Mouse (Mus musculus) forebrain, postnatal 0 days (tissue): Measurements from ENCODE around the gene Inpp5k. TPM values are rescaled to one million over a fixed set of nuclear protein-coding genes. Genes with fewer than 3 reads are reported as not detected.

Experiments
- ATAC-seq: fragments of 200-750 bp; cut with Nextera tagmentation; 2 replicates; pipeline ENCODE4 v1.8.0; 2017; ENCODE audit warnings: mild to moderate bottlenecking, moderate library complexity
- DNase-seq: peaks from one replicate; pipeline ENCODE4 v3.0.0-alpha.2; 2015
- H3K27ac ChIP-seq: fragments of 300-500 bp; sonication (generic); 2 replicates; pipeline ENCODE4 v1.5.1; 2014; ENCODE audit warnings: low read depth, mild to moderate bottlenecking, antibody characterized with exemption, low read length, moderate library complexity, mixed read lengths
- H3K27me3 ChIP-seq: fragments of 300-500 bp; sonication (generic); 2 replicates; pipeline ENCODE4 v1.6.1; 2014; ENCODE audit warnings: mild to moderate bottlenecking, low read length, mixed read lengths; ENCODE audit not compliant: insufficient read depth
- H3K36me3 ChIP-seq: fragments of 300-500 bp; sonication (generic); 2 replicates; pipeline ENCODE4 v1.6.1; 2014; ENCODE audit warnings: mild to moderate bottlenecking, moderate library complexity; ENCODE audit not compliant: insufficient read depth
- H3K4me1 ChIP-seq: fragments of 300-500 bp; sonication (generic); 2 replicates; pipeline ENCODE4 v1.6.1; 2014; ENCODE audit warnings: antibody characterized with exemption; ENCODE audit not compliant: insufficient read depth
- H3K4me2 ChIP-seq: fragments of 300-500 bp; sonication (generic); 2 replicates; pipeline ENCODE4 v1.6.1; 2014; ENCODE audit warnings: low read depth, mild to moderate bottlenecking, moderate library complexity
- H3K4me3 ChIP-seq: fragments of 300-500 bp; sonication (generic); 2 replicates; pipeline ENCODE4 v1.5.1; 2014; ENCODE audit warnings: low read depth, low read length, mixed read lengths
- H3K9ac ChIP-seq: fragments of 300-500 bp; sonication (generic); 2 replicates; pipeline ENCODE4 v1.6.1; 2014; ENCODE audit warnings: mild to moderate bottlenecking
- H3K9me3 ChIP-seq: fragments of 300-500 bp; sonication (generic); 2 replicates; pipeline ENCODE4 v1.6.1; 2016; ENCODE audit warnings: low read length
- CTCF ChIP-seq: sonication (generic); IDR thresholded peaks from 2 replicates; pipeline ENCODE4 v1.5.1; 2016; ENCODE audit warnings: antibody characterized with exemption, control low read depth, low read depth
- WGBS: fragments of 180-500 bp; shearing (Covaris S2); extraction: QIAGEN DNeasy Blood & Tissue Kit; methylation state at CpG from one replicate; pipeline ENCODE4 v1.1.7; 2014; 5-methylcytosine and 5-hydroxymethylcytosine counted together
- polyA plus RNA-seq: library from polyadenylated mRNA; unstranded; fragments of >200 nt; fragmentation: Nextera tagmentation; extraction: Ambion mirVana; gene quantifications from 2 replicates; pipeline ENCODE4 v1.2.1, GENCODE M21; 2015
- total RNA-seq: library from RNA; depleted of rRNA; stranded (reverse); fragments of >200 nt; gene quantifications from 2 replicates; pipeline ENCODE4 v1.2.3, GENCODE M21; 2014; rRNA removed

The Inpp5k gene
- total RNA-seq (52.4 and 57.4 TPM in 2 replicates), polyA plus RNA-seq (50.2 and 50.7 TPM in 2 replicates)

DNA sequence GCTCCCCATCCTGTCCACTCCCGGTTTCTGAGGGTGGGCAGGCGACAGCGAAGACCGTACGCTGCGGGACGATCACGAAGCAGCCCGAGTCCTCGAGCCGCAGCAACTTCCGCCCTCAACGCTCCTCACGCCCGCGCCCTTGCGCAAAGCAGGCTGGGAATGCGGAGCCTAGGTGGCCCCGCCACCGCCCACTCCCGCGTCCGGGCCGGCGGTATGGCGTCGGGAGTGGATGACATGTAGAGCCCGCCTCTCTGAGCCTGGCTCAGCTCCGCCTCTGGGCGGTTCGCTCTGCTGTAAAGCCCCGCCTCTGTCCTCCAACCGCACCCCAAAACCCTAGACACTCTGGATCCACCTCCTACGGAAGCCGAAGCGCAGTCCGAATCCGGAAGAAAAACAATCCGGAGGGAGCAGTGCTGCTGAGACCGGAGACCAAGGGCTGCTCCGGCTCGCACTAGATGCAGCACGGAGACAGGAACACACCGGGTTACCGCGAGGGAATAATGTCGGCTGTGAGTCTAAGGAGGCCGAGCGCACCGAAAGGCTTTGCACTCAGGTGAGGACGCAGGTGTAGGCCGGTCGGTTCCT lies at the start of gene Inpp5k:
Gene Inpp5k (plus strand): TSS at position 344 of the 585 bp plus-strand sequence.
- DNase-seq, result peak; percentile 98
- under 1% methylated on average over 53 of the region's 53 CpGs for WGBS

DNA sequence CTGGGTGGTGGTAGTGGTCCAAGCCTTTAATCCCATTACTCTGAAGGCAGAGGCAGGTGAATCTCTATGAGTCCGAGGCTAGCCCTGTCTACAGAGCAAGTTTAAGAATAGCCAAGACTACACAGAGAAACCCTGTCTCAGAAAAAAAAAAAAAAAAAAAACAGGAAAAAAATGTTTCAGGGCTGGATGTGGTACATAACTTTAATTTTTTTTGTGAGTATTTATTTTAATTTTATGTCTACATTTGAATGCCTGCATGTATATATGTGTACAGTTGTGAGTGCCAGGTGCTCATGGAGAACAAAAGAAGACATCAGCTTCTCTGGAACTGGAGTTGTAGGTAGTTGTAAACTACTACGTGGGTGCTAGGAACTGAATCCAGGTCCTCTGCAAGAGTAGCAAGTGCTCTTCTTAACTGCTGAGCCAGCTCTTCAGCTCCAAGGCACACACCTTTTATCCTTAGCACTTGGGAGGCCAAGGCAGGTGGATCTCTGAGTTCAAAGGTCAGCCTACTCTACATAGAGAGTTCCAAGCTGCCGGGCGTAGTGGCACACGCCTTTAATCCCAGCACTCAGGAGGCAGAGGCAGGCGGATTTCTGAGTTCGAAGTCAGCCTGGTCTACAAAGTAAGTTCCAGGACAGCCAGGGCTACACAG lies 49.2 kb upstream of the Inpp5k start:
- no peak for ATAC-seq

More for the DNA sequence above, at the start of gene Inpp5k:
- Histone ChIP-seq H3K27me3 (no peaks in the 10 kb centered on the region), H3K4me2 (peak within 1 kb of the TSS; percentile 63), H3K27ac (peak within 1 kb of the TSS; percentile 76), H3K9me3 (no peaks in the 10 kb centered on the region), H3K4me1 (peaks cover 11% of the 10 kb centered on the region; the same call in 1 of the 2 replicates), H3K36me3 (peaks cover 40% of the 10 kb centered on the region), H3K9ac (peak within 1 kb of the TSS; percentile 65), H3K4me3 (peak within 1 kb of the TSS; percentile 66)
- TF ChIP-seq CTCF, result no peak
- ATAC-seq, result peak; percentile 100

DNA sequence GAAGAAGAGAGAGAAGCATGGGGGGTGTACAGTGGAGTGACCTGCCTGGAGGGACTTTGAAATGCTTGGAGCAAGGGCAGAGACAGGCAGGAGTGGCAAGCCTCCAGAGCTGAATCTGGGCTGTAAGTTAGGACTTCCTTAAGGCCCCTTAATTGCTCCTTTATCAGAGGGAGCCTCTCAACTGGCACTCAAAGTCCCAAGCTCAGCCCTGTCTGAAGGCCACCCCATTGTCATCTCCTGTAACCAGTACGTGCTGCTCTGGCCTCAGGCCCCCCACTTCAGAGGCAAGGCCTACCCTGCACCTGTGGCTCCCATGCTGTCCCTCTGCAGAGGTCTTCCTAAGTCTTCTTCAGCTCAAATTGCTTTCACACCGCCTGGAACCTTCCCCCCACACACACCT lies 47.3 kb upstream of the Inpp5k start:
- Histone ChIP-seq H3K27ac (no peak overlapping the region), H3K9me3 (no peaks in the 10 kb centered on the region), H3K27me3 (no peaks in the 10 kb centered on the region), H3K4me3 (no peak overlapping the region), H3K9ac (no peak overlapping the region), H3K4me1 (0 out of 2 replicates have a peak, but pooled peaks cover 4% of the 10 kb centered on the region), H3K36me3 (no peaks in the 10 kb centered on the region), H3K4me2 (no peak overlapping the region)
- 72% methylated on average over 2 of the region's 2 CpGs for WGBS
- ATAC-seq (no peak), DNase-seq (no peak)
- TF ChIP-seq CTCF, result no peak

More for the DNA sequence above, 49.2 kb upstream of the Inpp5k start:
- no peak for DNase-seq
- no peak overlapping the region for H3K4me3 ChIP-seq
- H3K9me3 ChIP-seq, result no peaks in the 10 kb centered on the region
- no peaks in the 10 kb centered on the region for H3K4me1 ChIP-seq
- no peaks in the 10 kb centered on the region for H3K36me3 ChIP-seq
- no peaks in the 10 kb centered on the region for H3K27me3 ChIP-seq
- 95% methylated on average over 7 of the region's 7 CpGs for WGBS
- no peak overlapping the region for H3K4me2 ChIP-seq
- no peak for TF ChIP-seq CTCF
- no peak overlapping the region for H3K27ac ChIP-seq
- no peak overlapping the region for H3K9ac ChIP-seq

DNA sequence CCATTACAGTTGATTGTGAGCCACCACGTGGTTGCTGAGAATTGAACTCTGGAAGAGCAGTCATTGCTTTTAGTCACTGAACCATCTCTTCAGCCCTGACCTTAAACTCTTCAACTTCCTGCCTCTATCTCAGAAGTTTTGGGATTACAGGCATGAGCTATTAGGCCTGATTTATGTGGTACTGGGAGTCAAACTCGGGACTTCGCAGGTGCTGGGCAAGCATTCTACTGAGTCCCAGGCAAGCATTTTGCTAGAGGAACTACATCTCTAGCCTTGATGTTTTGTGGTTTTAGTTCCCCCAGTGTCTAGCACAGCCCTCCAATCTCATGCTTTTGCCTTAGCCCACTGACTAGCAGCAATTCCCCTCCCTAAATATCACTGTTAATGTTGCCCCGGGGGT lies 45.7 kb upstream of the Inpp5k start:
- Histone ChIP-seq H3K4me1 (peaks cover 12% of the 10 kb centered on the region), H3K27ac (no peak overlapping the region), H3K36me3 (no peaks in the 10 kb centered on the region), H3K9me3 (no peaks in the 10 kb centered on the region), H3K4me2 (no peak overlapping the region), H3K4me3 (no peak overlapping the region), H3K27me3 (no peaks in the 10 kb centered on the region), H3K9ac (no peak overlapping the region)
- no peak for ATAC-seq
- 86% methylated on average over 4 of the region's 4 CpGs for WGBS
- no peak for DNase-seq
- TF ChIP-seq CTCF, result no peak

DNA sequence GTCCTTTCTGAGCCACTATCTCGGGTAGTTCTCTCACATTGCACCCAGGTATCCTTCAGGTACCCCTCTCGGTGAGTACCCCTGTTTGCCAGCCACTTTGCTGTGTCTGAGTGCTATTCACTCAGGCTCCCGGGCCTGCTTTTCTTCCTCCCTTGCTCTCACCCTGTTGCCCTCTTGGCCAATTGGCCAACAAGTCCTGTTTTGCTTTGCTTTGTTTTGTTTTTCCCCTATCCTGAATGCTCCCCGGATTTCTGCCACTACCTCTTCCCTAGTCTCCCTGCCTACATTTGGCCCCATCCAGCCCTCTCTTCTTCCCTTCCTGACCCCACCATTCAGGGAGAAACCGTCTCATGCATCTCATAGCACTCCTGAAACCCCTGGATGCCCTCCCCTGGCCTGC lies 44.8 kb upstream of the Inpp5k start:
- Histone ChIP-seq H3K4me1 (peaks cover 12% of the 10 kb centered on the region), H3K9me3 (no peaks in the 10 kb centered on the region), H3K27ac (no peak overlapping the region), H3K27me3 (no peaks in the 10 kb centered on the region), H3K4me2 (no peak overlapping the region), H3K4me3 (no peak overlapping the region), H3K36me3 (no peaks in the 10 kb centered on the region), H3K9ac (no peak overlapping the region)
- 80% methylated on average over 5 of the region's 5 CpGs for WGBS
- ATAC-seq (no peak), DNase-seq (no peak)
- TF ChIP-seq CTCF, result no peak

DNA sequence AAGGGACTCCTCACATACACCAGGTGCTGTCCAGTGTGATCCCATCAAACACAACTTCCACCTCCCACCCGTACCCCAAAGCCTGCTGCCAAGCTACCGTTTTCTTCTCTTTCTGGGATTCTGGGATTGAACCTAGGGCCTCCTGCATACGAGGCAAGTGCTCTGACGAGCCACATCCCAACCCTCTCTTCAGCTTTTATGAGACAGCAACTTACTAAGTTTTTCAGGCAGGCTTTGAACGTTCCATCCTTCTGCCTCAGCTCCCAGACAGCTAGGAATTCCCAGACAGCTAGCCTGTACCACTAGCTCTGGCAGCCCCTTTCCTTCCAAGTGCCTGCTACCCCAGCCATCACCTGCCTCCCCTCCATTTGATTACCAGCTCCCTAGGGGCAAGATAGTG lies 43.8 kb upstream of the Inpp5k start:
- no peak for DNase-seq
- H3K27ac ChIP-seq, result no peak overlapping the region
- no peaks in the 10 kb centered on the region for H3K36me3 ChIP-seq
- no peaks in the 10 kb centered on the region for H3K27me3 ChIP-seq
- no peak for ATAC-seq
- H3K4me1 ChIP-seq, result peaks cover 12% of the 10 kb centered on the region
- H3K4me2 ChIP-seq, result no peak overlapping the region
- no peak overlapping the region for H3K9ac ChIP-seq
- no peak for TF ChIP-seq CTCF
- WGBS, result 83% methylated on average over 5 of the region's 5 CpGs
- H3K9me3 ChIP-seq, result no peaks in the 10 kb centered on the region
- no peak overlapping the region for H3K4me3 ChIP-seq
